Mouse (Mus musculus) retina, adult 2 months (tissue): ENCODE measurements around the gene Anks1.
"Not testable (repeated sequence)": the region's sequence is repeated elsewhere in the genome, so short reads cannot be mapped to it uniquely, and the experiment has no call there.

Source experiments
- DNase-seq: peaks from one replicate; pipeline ENCODE4 v3.0.0-alpha.2; 2012; ENCODE audit warnings: low read depth, low spot score

Anks1 gene

GRCm38 (mm10) chr17:27966056-27966455 is 57.0 kb downstream of the Anks1 start:
- DNase-seq, result no peak

GRCm38 (mm10) chr17:27966508-27967021 is 57.5 kb downstream of the Anks1 start:
- DNase-seq, result no peak

GRCm38 (mm10) chr17:27967529-27967928 is 58.4 kb downstream of the Anks1 start:
- no peak for DNase-seq

GRCm38 (mm10) chr17:27968033-27968750 is 59.1 kb downstream of the Anks1 start:
- no peak for DNase-seq

- DNase-seq, result no peak
These were observed 59.8 kb downstream of the Anks1 start for GRCm38 (mm10) chr17:27968903-27969302.

GRCm38 (mm10) chr17:27969365-27969764 is 60.3 kb downstream of the Anks1 start:
- no peak for DNase-seq

- DNase-seq, result no peak
These were observed 60.8 kb downstream of the Anks1 start for GRCm38 (mm10) chr17:27969896-27970295.

GRCm38 (mm10) chr17:27970305-27970704 is 61.2 kb downstream of the Anks1 start:
- no peak for DNase-seq

GRCm38 (mm10) chr17:27971496-27971895 is 62.4 kb downstream of the Anks1 start:
- DNase-seq, result no peak

- no peak for DNase-seq
These were observed 64.2 kb downstream of the Anks1 start for GRCm38 (mm10) chr17:27973337-27973736.

GRCm38 (mm10) chr17:27976266-27976665 is 67.2 kb downstream of the Anks1 start:
- no peak for DNase-seq

GRCm38 (mm10) chr17:27977008-27977636 is 68.0 kb downstream of the Anks1 start:
- DNase-seq, result no peak

GRCm38 (mm10) chr17:27980391-27980955 is 71.4 kb downstream of the Anks1 start:
- no peak for DNase-seq

GRCm38 (mm10) chr17:27981451-27982069 is 72.5 kb downstream of the Anks1 start:
- no peak for DNase-seq

- DNase-seq, result not testable (repeated sequence)
These were observed 73.0 kb downstream of the Anks1 start for GRCm38 (mm10) chr17:27982070-27982457.

- no peak for DNase-seq
These were observed 73.7 kb downstream of the Anks1 start for GRCm38 (mm10) chr17:27982712-27983266.

- no peak for DNase-seq
These were observed 75.3 kb downstream of the Anks1 start for GRCm38 (mm10) chr17:27984421-27984820.

- no peak for DNase-seq
These were observed 77.0 kb downstream of the Anks1 start for GRCm38 (mm10) chr17:27986106-27986505.

- peak; percentile 48 for DNase-seq
These were observed 80.9 kb downstream of the Anks1 start for GRCm38 (mm10) chr17:27989807-27990542.

- no peak for DNase-seq
These were observed 85.2 kb downstream of the Anks1 start for GRCm38 (mm10) chr17:27994001-27994944.
